Mouse (Mus musculus): Measurements from ENCODE around the gene Olfr1449. TPM values are rescaled to one million over a fixed set of nuclear protein-coding genes. Genes with fewer than 3 reads are reported as not detected.
"Not testable (repeated sequence)": the region's sequence is repeated elsewhere in the genome, so short reads cannot be mapped to it uniquely, and the experiment has no call there.

Gene Olfr1449
- total RNA-seq (2014; rRNA removed) (not detected in 2 replicates), polyA plus RNA-seq (2015; fragmentation: Nextera tagmentation; extraction: Ambion mirVana) (not detected in 2 replicates)

GRCm38 (mm10) chr19:12930540-12930939 lies at the start of gene Olfr1449:
Olfr1449 (plus strand) TSS chr19:12930840.
- no peaks in the 10 kb centered on the region for H3K4me1 ChIP-seq (ENCODE audit: insufficient read depth, low read length)
- no peak within 1 kb of the TSS for H3K9ac ChIP-seq (replicated peaks; ENCODE audit: low read length, poor library complexity, severe bottlenecking)
- H3K27ac ChIP-seq (ENCODE audit: low read depth, low read length): no peak within 1 kb of the TSS
- H3K9me3 ChIP-seq (ENCODE audit: low read length): 0 out of 2 replicates have a peak, but pooled peaks cover 4% of the 10 kb centered on the region
- no peak within 1 kb of the TSS for H3K4me3 ChIP-seq (ENCODE audit: low read depth, low read length)
- TF ChIP-seq CTCF (IDR thresholded peaks at IDR 0.05): no peak
- no peak within 1 kb of the TSS for H3K4me2 ChIP-seq (ENCODE audit: low read depth, low read length, poor library complexity, severe bottlenecking)
- no peaks in the 10 kb centered on the region for H3K36me3 ChIP-seq (ENCODE audit: insufficient read depth, low read length)
- ATAC-seq (ENCODE audit: low FRiP score): no peak
- H3K27me3 ChIP-seq (ENCODE audit: insufficient read depth, low read length): no peaks in the 10 kb centered on the region
- DNase-seq (ENCODE audit: low spot score): no peak

- Histone ChIP-seq H3K4me2 (ENCODE audit: low read depth, low read length, poor library complexity, severe bottlenecking) (no peak within 1 kb of the TSS), H3K27me3 (ENCODE audit: insufficient read depth, low read length) (no peaks in the 10 kb centered on the region), H3K36me3 (ENCODE audit: insufficient read depth, low read length) (no peaks in the 10 kb centered on the region), H3K4me3 (ENCODE audit: low read depth, low read length) (no peak within 1 kb of the TSS), H3K27ac (ENCODE audit: low read depth, low read length) (no peak within 1 kb of the TSS), H3K9ac (replicated peaks; ENCODE audit: low read length, poor library complexity, severe bottlenecking) (no peak within 1 kb of the TSS), H3K9me3 (ENCODE audit: low read length) (no peaks in the 10 kb centered on the region), H3K4me1 (ENCODE audit: insufficient read depth, low read length) (no peaks in the 10 kb centered on the region)
- 82% methylated on average over 2 of the region's 2 CpGs for WGBS
- no peak for TF ChIP-seq CTCF (IDR thresholded peaks at IDR 0.05)
- ATAC-seq (ENCODE audit: low FRiP score): no peak
- no peak for DNase-seq (ENCODE audit: low spot score)
Measured at GRCm38 (mm10) chr19:12883555-12883954, 47.1 kb upstream of the Olfr1449 start, which contains the start of gene Olfr1445. Olfr1445 (plus strand) TSS chr19:12883855.

DNA sequence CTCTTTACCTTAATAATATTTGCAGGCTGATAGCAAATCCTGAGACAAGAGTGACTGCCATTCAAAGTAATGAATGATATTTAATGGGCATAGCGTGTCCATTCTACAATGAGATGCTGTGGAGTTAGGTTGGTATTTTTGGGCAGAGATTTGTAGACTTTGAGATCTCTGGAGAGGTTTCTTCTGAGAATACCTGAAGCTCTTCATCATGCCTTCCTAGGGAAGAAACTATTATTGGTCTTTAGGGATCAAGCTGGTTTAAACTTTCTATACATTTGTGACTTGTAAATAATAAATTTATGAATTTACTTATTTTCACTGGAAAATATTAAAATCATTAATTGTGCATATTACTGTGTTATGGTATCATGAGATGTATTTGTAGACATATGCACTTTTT lies 37.2 kb upstream of the Olfr1449 start, which contains the start of gene Olfr1446:
Olfr1446 (minus strand) TSS at position 101 of the 400 bp plus-strand sequence.
- WGBS: 79% methylated on average over 1 of the region's 1 CpGs
- H3K27me3 ChIP-seq (ENCODE audit: insufficient read depth, low read length): no peaks in the 10 kb centered on the region
- H3K36me3 ChIP-seq (ENCODE audit: insufficient read depth, low read length): no peaks in the 10 kb centered on the region
- ATAC-seq (ENCODE audit: low FRiP score): no peak
- no peak within 1 kb of the TSS for H3K4me2 ChIP-seq (ENCODE audit: low read depth, low read length, poor library complexity, severe bottlenecking)
- no peak for DNase-seq (ENCODE audit: low spot score)
- H3K4me1 ChIP-seq (ENCODE audit: insufficient read depth, low read length): no peaks in the 10 kb centered on the region
- H3K27ac ChIP-seq (ENCODE audit: low read depth, low read length): no peak within 1 kb of the TSS
- TF ChIP-seq CTCF (IDR thresholded peaks at IDR 0.05): no peak
- H3K4me3 ChIP-seq (ENCODE audit: low read depth, low read length): no peak within 1 kb of the TSS
- H3K9me3 ChIP-seq (ENCODE audit: low read length): no peaks in the 10 kb centered on the region
- no peak within 1 kb of the TSS for H3K9ac ChIP-seq (replicated peaks; ENCODE audit: low read length, poor library complexity, severe bottlenecking)

DNA sequence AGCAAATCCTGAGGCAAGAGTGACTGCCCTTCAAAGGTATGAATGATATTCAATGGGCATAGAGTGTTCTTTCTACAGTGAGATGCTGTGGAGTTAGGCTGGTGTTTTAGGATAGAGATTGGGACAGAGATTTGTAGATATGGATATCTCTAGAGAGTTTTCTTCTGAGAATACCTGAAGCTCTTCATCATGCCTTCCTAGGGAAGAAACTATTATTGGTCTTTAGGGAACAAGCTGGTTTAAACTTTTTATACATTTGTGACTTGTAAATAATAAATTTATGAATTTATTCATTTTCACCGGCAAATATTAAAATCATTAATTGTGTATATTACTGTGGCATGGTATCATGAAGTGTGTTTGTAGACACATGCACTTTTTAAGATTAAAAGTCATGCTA lies 27.0 kb upstream of the Olfr1449 start, which contains the start of gene Olfr1447:
Olfr1447 (minus strand) TSS at position 101 of the 400 bp plus-strand sequence.
- no peak within 1 kb of the TSS for H3K4me3 ChIP-seq (ENCODE audit: low read depth, low read length)
- H3K27ac ChIP-seq (ENCODE audit: low read depth, low read length): no peak within 1 kb of the TSS
- no peaks in the 10 kb centered on the region for H3K27me3 ChIP-seq (ENCODE audit: insufficient read depth, low read length)
- no peaks in the 10 kb centered on the region for H3K4me1 ChIP-seq (ENCODE audit: insufficient read depth, low read length)
- no peak for DNase-seq (ENCODE audit: low spot score)
- H3K9me3 ChIP-seq (ENCODE audit: low read length): peaks cover 4% of the 10 kb centered on the region; the same call in 1 of the 2 replicates
- H3K4me2 ChIP-seq (ENCODE audit: low read depth, low read length, poor library complexity, severe bottlenecking): no peak within 1 kb of the TSS
- ATAC-seq (ENCODE audit: low FRiP score): no peak
- no peak within 1 kb of the TSS for H3K9ac ChIP-seq (replicated peaks; ENCODE audit: low read length, poor library complexity, severe bottlenecking)
- WGBS: 89% methylated on average over 1 of the region's 1 CpGs
- no peak for TF ChIP-seq CTCF (IDR thresholded peaks at IDR 0.05)
- no peaks in the 10 kb centered on the region for H3K36me3 ChIP-seq (ENCODE audit: insufficient read depth, low read length)

DNA sequence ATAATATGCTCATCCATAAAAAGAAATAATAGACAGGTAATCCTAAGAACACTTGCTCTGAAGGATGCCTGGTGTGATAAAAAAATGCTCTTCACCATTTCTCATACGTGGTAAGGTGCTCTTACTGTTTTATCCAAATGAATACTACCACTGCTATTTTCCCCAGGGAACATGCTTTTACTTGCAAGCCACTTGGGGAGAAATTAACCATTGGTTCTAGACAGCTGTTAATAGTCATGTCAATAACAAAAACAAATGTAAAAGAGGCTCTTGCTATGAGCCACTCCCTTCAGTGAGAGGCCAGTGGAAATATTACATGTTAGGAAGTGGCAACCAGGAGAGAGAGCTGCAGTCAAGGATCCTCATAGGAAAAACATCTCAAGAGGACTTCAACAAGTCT lies 6.3 kb upstream of the Olfr1449 start, which contains the start of gene Olfr1448:
Olfr1448 (minus strand) TSS at position 101 of the 400 bp plus-strand sequence.
- H3K9me3 ChIP-seq (ENCODE audit: low read length): 0 out of 2 replicates have a peak, but pooled peaks cover 6% of the 10 kb centered on the region
- H3K4me1 ChIP-seq (ENCODE audit: insufficient read depth, low read length): no peaks in the 10 kb centered on the region
- TF ChIP-seq CTCF (IDR thresholded peaks at IDR 0.05): no peak
- no peaks in the 10 kb centered on the region for H3K27me3 ChIP-seq (ENCODE audit: insufficient read depth, low read length)
- H3K4me3 ChIP-seq (ENCODE audit: low read depth, low read length): no peak within 1 kb of the TSS
- 63% methylated on average over 1 of the region's 1 CpGs for WGBS
- H3K9ac ChIP-seq (replicated peaks; ENCODE audit: low read length, poor library complexity, severe bottlenecking): no peak within 1 kb of the TSS
- H3K4me2 ChIP-seq (ENCODE audit: low read depth, low read length, poor library complexity, severe bottlenecking): no peak within 1 kb of the TSS
- DNase-seq (ENCODE audit: low spot score) (no peak), ATAC-seq (ENCODE audit: low FRiP score) (no peak)
- H3K27ac ChIP-seq (ENCODE audit: low read depth, low read length): no peak within 1 kb of the TSS
- H3K36me3 ChIP-seq (ENCODE audit: insufficient read depth, low read length): no peaks in the 10 kb centered on the region

DNA sequence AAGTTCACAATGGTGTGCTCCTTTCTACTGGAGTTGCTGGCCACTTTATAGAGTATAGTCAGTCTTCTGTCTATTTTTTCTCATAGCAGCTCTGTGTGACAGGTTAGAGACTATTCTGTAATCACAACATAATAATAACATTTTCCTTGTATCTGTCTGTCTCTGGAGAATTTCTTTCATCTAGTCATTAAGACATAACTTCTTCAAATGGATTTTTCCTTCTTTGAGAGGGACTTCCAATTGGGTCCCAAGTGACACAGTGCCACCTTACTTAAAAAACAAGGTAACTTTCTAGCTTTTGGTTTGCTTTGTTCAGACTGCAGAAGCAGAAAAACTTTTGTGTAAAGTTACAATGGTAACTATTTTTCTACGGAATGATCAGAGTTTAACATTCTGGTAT lies 19.3 kb downstream of the Olfr1449 start, which contains the start of gene Olfr1450:
Olfr1450 (plus strand) TSS at position 301 of the 400 bp plus-strand sequence.
- H3K4me1 ChIP-seq (ENCODE audit: insufficient read depth, low read length): no peaks in the 10 kb centered on the region
- no peak within 1 kb of the TSS for H3K4me3 ChIP-seq (ENCODE audit: low read depth, low read length)
- H3K27me3 ChIP-seq (ENCODE audit: insufficient read depth, low read length): no peaks in the 10 kb centered on the region
- no peak for TF ChIP-seq CTCF (IDR thresholded peaks at IDR 0.05)
- ATAC-seq (ENCODE audit: low FRiP score): no peak
- no peak for DNase-seq (ENCODE audit: low spot score)
- peaks cover 4% of the 10 kb centered on the region; the same call in 1 of the 2 replicates for H3K9me3 ChIP-seq (ENCODE audit: low read length)
- H3K36me3 ChIP-seq (ENCODE audit: insufficient read depth, low read length): no peaks in the 10 kb centered on the region
- H3K27ac ChIP-seq (ENCODE audit: low read depth, low read length): no peak within 1 kb of the TSS
- no peak within 1 kb of the TSS for H3K4me2 ChIP-seq (ENCODE audit: low read depth, low read length, poor library complexity, severe bottlenecking)
- WGBS: 87% methylated on average over 1 of the region's 1 CpGs
- no peak within 1 kb of the TSS for H3K9ac ChIP-seq (replicated peaks; ENCODE audit: low read length, poor library complexity, severe bottlenecking)

DNA sequence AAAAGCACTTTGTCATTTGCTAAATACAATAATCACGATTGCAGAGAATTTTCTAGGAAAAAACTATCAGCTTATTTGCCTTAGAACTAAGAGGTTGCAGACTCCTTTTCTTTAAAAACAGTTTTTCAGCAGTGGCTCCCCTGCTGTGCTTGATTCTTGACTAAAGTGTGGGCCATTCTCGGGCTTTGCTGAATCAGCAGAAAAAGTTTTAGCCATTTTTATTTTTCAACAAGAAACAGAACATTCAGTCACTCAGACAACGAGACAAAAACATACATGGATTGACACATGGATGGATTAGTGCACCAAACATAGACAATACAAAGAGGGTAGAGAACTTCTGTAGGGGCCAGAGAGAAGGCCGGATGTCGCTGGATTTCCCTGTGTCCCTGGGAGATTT lies 39.4 kb downstream of the Olfr1449 start:
- not testable (repeated sequence) for H3K9me3 ChIP-seq (ENCODE audit: low read length); DNase-seq (ENCODE audit: low spot score); H3K36me3 ChIP-seq (ENCODE audit: insufficient read depth, low read length); H3K27me3 ChIP-seq (ENCODE audit: insufficient read depth, low read length); H3K4me3 ChIP-seq (ENCODE audit: low read depth, low read length); H3K9ac ChIP-seq (replicated peaks; ENCODE audit: low read length, poor library complexity, severe bottlenecking); ATAC-seq (ENCODE audit: low FRiP score); H3K4me2 ChIP-seq (ENCODE audit: low read depth, low read length, poor library complexity, severe bottlenecking); H3K27ac ChIP-seq (ENCODE audit: low read depth, low read length); H3K4me1 ChIP-seq (ENCODE audit: insufficient read depth, low read length)
- WGBS: 85% methylated on average over 5 of the region's 5 CpGs
